Mouse (Mus musculus) frontal cortex, postnatal 36 days (tissue): ENCODE data around the gene Uimc1.
A peak's percentile ranks its signal among the peaks of the same experiment; 100 is the strongest.
"Not testable (repeated sequence)": the region's sequence is repeated elsewhere in the genome, so short reads cannot be mapped to it uniquely, and the experiment has no call there.

ENCODE experiments used
- DNase-seq, 2 experiments: peaks; one replicate each; pipeline ENCODE4 v3.0.0; 2022; ENCODE audit warnings: low spot score in 2 of 2

Gene Uimc1

GRCm38 (mm10) chr13:55099726-55100478 lies at the start of gene Uimc1:
TSS of gene Uimc1 (minus strand) at chr13:55100300.
- peak; percentile 67 to 72 for DNase-seq

- DNase-seq: no peak
Measured at GRCm38 (mm10) chr13:55140271-55140670, 40.2 kb upstream of the Uimc1 start.

- no peak for DNase-seq
Measured at GRCm38 (mm10) chr13:55135382-55135781, 35.3 kb upstream of the Uimc1 start.

- DNase-seq: no peak
Measured at GRCm38 (mm10) chr13:55133448-55133847, 33.3 kb upstream of the Uimc1 start, which contains the start of gene Gm17617. TSS of gene Gm17617 (minus strand) at chr13:55133548.

GRCm38 (mm10) chr13:55124903-55125302 lies 24.8 kb upstream of the Uimc1 start:
- DNase-seq: no peak

- DNase-seq: no peak
Measured at GRCm38 (mm10) chr13:55114375-55114774, 14.3 kb upstream of the Uimc1 start.

GRCm38 (mm10) chr13:55107694-55108093 lies 7.6 kb upstream of the Uimc1 start:
- DNase-seq: peak; percentile 14 to 54

- DNase-seq: no peak
Measured at GRCm38 (mm10) chr13:55107116-55107515, 7.0 kb upstream of the Uimc1 start.

GRCm38 (mm10) chr13:55105953-55106691 lies 6.0 kb upstream of the Uimc1 start:
- DNase-seq: peak in 1 of 2 experiments; percentile 22

GRCm38 (mm10) chr13:55105045-55105952 lies 5.2 kb upstream of the Uimc1 start, which contains the start of gene Zfp346:
TSS of gene Zfp346 (plus strand) at chr13:55105311.
- DNase-seq: peak; percentile 94 to 97

- DNase-seq: no peak
Measured at GRCm38 (mm10) chr13:55103351-55103750, 3.3 kb upstream of the Uimc1 start.

- DNase-seq: no peak
Measured at GRCm38 (mm10) chr13:55102366-55102765, 2.3 kb upstream of the Uimc1 start.

GRCm38 (mm10) chr13:55101627-55102026 lies 1.5 kb upstream of the Uimc1 start:
- no peak for DNase-seq

- peak; percentile 14 to 23 for DNase-seq
Measured at GRCm38 (mm10) chr13:55099066-55099725, 904 bp downstream of the Uimc1 start.

GRCm38 (mm10) chr13:55097841-55098240 lies 2.3 kb downstream of the Uimc1 start:
- DNase-seq: not testable (repeated sequence)

- peak; percentile 14 to 51 for DNase-seq
Measured at GRCm38 (mm10) chr13:55092588-55092987, 7.5 kb downstream of the Uimc1 start.

- DNase-seq: no peak
Measured at GRCm38 (mm10) chr13:55075597-55075996, 24.5 kb downstream of the Uimc1 start.

- DNase-seq: peak in 1 of 2 experiments; percentile 14
Measured at GRCm38 (mm10) chr13:55071322-55071721, 28.8 kb downstream of the Uimc1 start.

GRCm38 (mm10) chr13:55069719-55070118 lies 30.4 kb downstream of the Uimc1 start:
- no peak for DNase-seq

- DNase-seq: no peak
Measured at GRCm38 (mm10) chr13:55063276-55063675, 36.8 kb downstream of the Uimc1 start.

GRCm38 (mm10) chr13:55058042-55058441 lies 42.1 kb downstream of the Uimc1 start:
- DNase-seq: peak in 1 of 2 experiments; percentile 4
